Mouse (Mus musculus): Measurements from ENCODE around the gene Tmem214. TPM values are rescaled to one million over a fixed set of nuclear protein-coding genes. Genes with fewer than 3 reads are reported as not detected.
"Not testable (repeated sequence)": the region's sequence is repeated elsewhere in the genome, so short reads cannot be mapped to it uniquely, and the experiment has no call there.

Gene Tmem214
- polyA plus RNA-seq, 1 experiment from 2014 or later, result 72.5 TPM

GRCm38 (mm10) chr5:30872574-30872973, 4.8 kb downstream of the Tmem214 start:
- no peak overlapping the region for H3K4me3 ChIP-seq (ENCODE audit: low read depth, low read length)
- H3K9ac ChIP-seq, result no peak overlapping the region
- no peaks in the 10 kb centered on the region for H3K9me3 ChIP-seq (ENCODE audit: low read depth, low read length)

GRCm38 (mm10) chr5:30874365-30874764, 6.6 kb downstream of the Tmem214 start:
- H3K4me1 ChIP-seq (ENCODE audit: insufficient read depth), result no peaks in the 10 kb centered on the region
- H3K36me3 ChIP-seq (ENCODE audit: insufficient read depth), result peaks cover 71% of the 10 kb centered on the region
- DNase-seq (no peak), ATAC-seq (ENCODE audit: insufficient read depth) (no peak)
- TF ChIP-seq CTCF (IDR thresholded peaks at IDR 0.05; ENCODE audit: low read depth), result no peak
- no peaks in the 10 kb centered on the region for H3K27me3 ChIP-seq (ENCODE audit: insufficient read depth, low read length)
- H3K4me2 ChIP-seq, result no peak overlapping the region
- no peaks in the 10 kb centered on the region for H3K9me3 ChIP-seq (ENCODE audit: low read depth, low read length)
- H3K4me3 ChIP-seq (ENCODE audit: low read depth, low read length), result no peak overlapping the region
- no peak overlapping the region for H3K27ac ChIP-seq (ENCODE audit: low read depth)
- WGBS, result 88% methylated on average over 7 of the region's 7 CpGs
- no peak overlapping the region for H3K9ac ChIP-seq

More at GRCm38 (mm10) chr5:30872574-30872973, 4.8 kb downstream of the Tmem214 start:
- H3K27ac ChIP-seq (ENCODE audit: low read depth), result no peak overlapping the region
- TF ChIP-seq CTCF (IDR thresholded peaks at IDR 0.05; ENCODE audit: low read depth), result no peak
- H3K4me1 ChIP-seq (ENCODE audit: insufficient read depth), result no peaks in the 10 kb centered on the region
- peaks cover 65% of the 10 kb centered on the region for H3K36me3 ChIP-seq (ENCODE audit: insufficient read depth)
- no peak for ATAC-seq (ENCODE audit: insufficient read depth)
- H3K27me3 ChIP-seq (ENCODE audit: insufficient read depth, low read length), result no peaks in the 10 kb centered on the region
- H3K4me2 ChIP-seq, result no peak overlapping the region
- no peak for DNase-seq
- WGBS, result 89% methylated on average over 9 of the region's 9 CpGs

- DNase-seq, result peak; percentile 32
- ATAC-seq (ENCODE audit: insufficient read depth), result no peak
- no peak overlapping the region for H3K27ac ChIP-seq (ENCODE audit: low read depth)
Measured at GRCm38 (mm10) chr5:30878616-30879015, 10.8 kb downstream of the Tmem214 start.

GRCm38 (mm10) chr5:30879347-30879943, 11.6 kb downstream of the Tmem214 start:
- Histone ChIP-seq H3K27ac (ENCODE audit: low read depth) (no peak overlapping the region), H3K4me2 (no peak overlapping the region), H3K36me3 (ENCODE audit: insufficient read depth) (peaks cover 37% of the 10 kb centered on the region), H3K4me1 (ENCODE audit: insufficient read depth) (no peaks in the 10 kb centered on the region), H3K9me3 (ENCODE audit: low read depth, low read length) (no peaks in the 10 kb centered on the region), H3K4me3 (ENCODE audit: low read depth, low read length) (no peak overlapping the region), H3K9ac (no peak overlapping the region), H3K27me3 (ENCODE audit: insufficient read depth, low read length) (no peaks in the 10 kb centered on the region)
- 62% methylated on average over 5 of the region's 5 CpGs for WGBS
- TF ChIP-seq CTCF (IDR thresholded peaks at IDR 0.05; ENCODE audit: low read depth), result no peak; the same call in 1 of the 2 replicates
- DNase-seq (peak; percentile 21), ATAC-seq (ENCODE audit: insufficient read depth) (no peak)

More at GRCm38 (mm10) chr5:30878616-30879015, 10.8 kb downstream of the Tmem214 start:
- Histone ChIP-seq H3K9me3 (ENCODE audit: low read depth, low read length) (no peaks in the 10 kb centered on the region), H3K9ac (no peak overlapping the region), H3K4me3 (ENCODE audit: low read depth, low read length) (no peak overlapping the region), H3K4me2 (no peak overlapping the region), H3K36me3 (ENCODE audit: insufficient read depth) (peaks cover 46% of the 10 kb centered on the region), H3K4me1 (ENCODE audit: insufficient read depth) (no peaks in the 10 kb centered on the region), H3K27me3 (ENCODE audit: insufficient read depth, low read length) (no peaks in the 10 kb centered on the region)
- TF ChIP-seq CTCF (IDR thresholded peaks at IDR 0.05; ENCODE audit: low read depth), result no peak
- 22% methylated on average over 6 of the region's 6 CpGs for WGBS

GRCm38 (mm10) chr5:30881839-30882238, 14.0 kb downstream of the Tmem214 start:
- H3K36me3 ChIP-seq (ENCODE audit: insufficient read depth), result peaks cover 13% of the 10 kb centered on the region
- not testable (repeated sequence) for H3K9ac ChIP-seq; H3K4me3 ChIP-seq (ENCODE audit: low read depth, low read length); H3K4me1 ChIP-seq (ENCODE audit: insufficient read depth); H3K27ac ChIP-seq (ENCODE audit: low read depth); ATAC-seq (ENCODE audit: insufficient read depth); H3K4me2 ChIP-seq; DNase-seq; H3K27me3 ChIP-seq (ENCODE audit: insufficient read depth, low read length); H3K9me3 ChIP-seq (ENCODE audit: low read depth, low read length)
- WGBS, result 81% methylated on average over 4 of the region's 4 CpGs

- 35% methylated on average over 4 of the region's 4 CpGs for WGBS
- no peaks in the 10 kb centered on the region for H3K9me3 ChIP-seq (ENCODE audit: low read depth, low read length)
- no peak overlapping the region for H3K27ac ChIP-seq (ENCODE audit: low read depth)
- DNase-seq (no peak), ATAC-seq (ENCODE audit: insufficient read depth) (no peak)
- H3K9ac ChIP-seq, result no peak overlapping the region
- H3K36me3 ChIP-seq (ENCODE audit: insufficient read depth), result peaks cover 7% of the 10 kb centered on the region
- no peaks in the 10 kb centered on the region for H3K27me3 ChIP-seq (ENCODE audit: insufficient read depth, low read length)
- H3K4me1 ChIP-seq (ENCODE audit: insufficient read depth), result peaks cover 9% of the 10 kb centered on the region; the same call in 1 of the 2 replicates
- no peak for TF ChIP-seq CTCF (IDR thresholded peaks at IDR 0.05; ENCODE audit: low read depth)
- no peak overlapping the region for H3K4me3 ChIP-seq (ENCODE audit: low read depth, low read length)
- peak overlapping the region; percentile 75 for H3K4me2 ChIP-seq
Measured at GRCm38 (mm10) chr5:30886209-30886608, 18.4 kb downstream of the Tmem214 start.

- ATAC-seq (ENCODE audit: insufficient read depth), result no peak
- Histone ChIP-seq H3K36me3 (ENCODE audit: insufficient read depth) (peaks cover 13% of the 10 kb centered on the region), H3K9me3 (ENCODE audit: low read depth, low read length) (no peaks in the 10 kb centered on the region), H3K9ac (peak overlapping the region; percentile 71), H3K27me3 (ENCODE audit: insufficient read depth, low read length) (no peaks in the 10 kb centered on the region), H3K4me1 (ENCODE audit: insufficient read depth) (peaks cover 9% of the 10 kb centered on the region; the same call in 1 of the 2 replicates), H3K4me3 (ENCODE audit: low read depth, low read length) (peak overlapping the region; percentile 74), H3K4me2 (peak overlapping the region; percentile 75), H3K27ac (ENCODE audit: low read depth) (peak overlapping the region; percentile 98)
- TF ChIP-seq CTCF (IDR thresholded peaks at IDR 0.05; ENCODE audit: low read depth), result no peak
- peak; percentile 30 for DNase-seq
- 19% methylated on average over 5 of the region's 5 CpGs for WGBS
Measured at GRCm38 (mm10) chr5:30886731-30887130, 18.9 kb downstream of the Tmem214 start.
